Mouse (Mus musculus) lung, postnatal 0 days (tissue): ENCODE measurements at regions not wholly inside any gene's neighbourhood (a gene's known extent, or its start where the extent isn't known, plus 50 kb on each side); places are given as distances from the start of the nearest gene placed in this dataset.

ENCODE experiments used
- ATAC-seq: fragments of 200-750 bp; cut with Nextera tagmentation; 2 replicates; pipeline ENCODE4 v1.8.0; 2017; ENCODE audit warnings: moderate library complexity
- DNase-seq: peaks from one replicate; pipeline ENCODE4 v3.0.0-alpha.2; 2016; ENCODE audit warnings: low spot score
- H3K27ac ChIP-seq: fragments of 300-500 bp; sonication (generic); 2 replicates; pipeline ENCODE4 v1.5.1; 2014; ENCODE audit warnings: antibody characterized with exemption, mild to moderate bottlenecking, low read length, mixed read lengths
- H3K27me3 ChIP-seq: fragments of 300-500 bp; sonication (generic); replicated peaks from 2 replicates; pipeline ENCODE4 v1.6.1; 2014; ENCODE audit warnings: low read length, mixed read lengths; ENCODE audit not compliant: insufficient read depth
- H3K36me3 ChIP-seq: fragments of 300-500 bp; sonication (generic); 2 replicates; pipeline ENCODE4 v1.6.1; 2014; ENCODE audit warnings: low read length, mixed read lengths; ENCODE audit not compliant: insufficient read depth
- H3K4me1 ChIP-seq: fragments of 300-500 bp; sonication (generic); 2 replicates; pipeline ENCODE4 v1.6.1; 2014; ENCODE audit warnings: antibody characterized with exemption, low read depth, low read length, mixed read lengths; ENCODE audit not compliant: insufficient read depth
- H3K4me2 ChIP-seq: fragments of 300-500 bp; sonication (generic); replicated peaks from 2 replicates; pipeline ENCODE4 v1.6.1; 2014; ENCODE audit warnings: low read depth, mild to moderate bottlenecking, low read length, moderate library complexity, mixed read lengths
- H3K4me3 ChIP-seq: fragments of 300-500 bp; sonication (generic); 2 replicates; pipeline ENCODE4 v1.5.1; 2014; ENCODE audit warnings: low read depth, low read length
- H3K9ac ChIP-seq: fragments of 300-500 bp; sonication (generic); replicated peaks from 2 replicates; pipeline ENCODE4 v1.6.1; 2014; ENCODE audit warnings: low read depth, mild to moderate bottlenecking
- H3K9me3 ChIP-seq: fragments of 300-500 bp; sonication (generic); 2 replicates; pipeline ENCODE4 v1.6.1; 2016; ENCODE audit warnings: low read length, mixed read lengths
- CTCF ChIP-seq: IDR thresholded peaks from 2 replicates; pipeline ENCODE4 v1.5.1; 2016; ENCODE audit warnings: antibody characterized with exemption, mild to moderate bottlenecking
- EP300 ChIP-seq: IDR thresholded peaks from 2 replicates; pipeline ENCODE4 v1.6.1; 2016; ENCODE audit warnings: antibody characterized with exemption, mild to moderate bottlenecking, control low read depth
- WGBS: fragments of 180-500 bp; shearing (Covaris S2); extraction: QIAGEN DNeasy Blood & Tissue Kit; methylation state at CpG from one replicate; pipeline ENCODE4 v1.1.7; 2014; 5-methylcytosine and 5-hydroxymethylcytosine counted together

DNA sequence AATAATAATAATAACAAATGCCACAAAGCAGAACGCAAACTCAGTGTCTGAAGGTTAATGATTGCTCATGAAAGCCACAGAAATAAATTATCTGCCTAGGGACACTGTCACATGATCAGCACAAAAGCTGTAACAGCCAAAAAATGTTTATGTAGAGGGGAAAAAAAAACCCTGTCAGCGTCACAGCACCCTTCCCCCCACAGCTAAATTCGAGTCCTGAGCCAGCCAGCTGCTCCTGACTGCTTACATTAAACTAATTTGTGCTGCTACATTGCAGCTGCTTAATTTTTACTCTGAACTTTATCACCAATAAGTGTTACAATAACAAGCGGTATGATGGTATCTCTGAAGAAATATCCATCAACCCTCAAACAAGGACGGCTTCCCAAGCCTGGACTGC lies 91.2 kb upstream of the Cited2 start:
- Histone ChIP-seq H3K9me3 (no peaks in the 10 kb centered on the region), H3K4me3 (no peak overlapping the region), H3K27me3 (no peaks in the 10 kb centered on the region), H3K9ac (no peak overlapping the region), H3K36me3 (no peaks in the 10 kb centered on the region), H3K4me1 (no peaks in the 10 kb centered on the region), H3K27ac (no peak overlapping the region), H3K4me2 (no peak overlapping the region)
- peak; percentile 76 for DNase-seq
- 33% methylated on average over 5 of the region's 5 CpGs for WGBS
- ATAC-seq = peak; percentile 33; the same call in 1 of the 2 replicates
- TF ChIP-seq EP300 = no peak
- no peak for TF ChIP-seq CTCF

DNA sequence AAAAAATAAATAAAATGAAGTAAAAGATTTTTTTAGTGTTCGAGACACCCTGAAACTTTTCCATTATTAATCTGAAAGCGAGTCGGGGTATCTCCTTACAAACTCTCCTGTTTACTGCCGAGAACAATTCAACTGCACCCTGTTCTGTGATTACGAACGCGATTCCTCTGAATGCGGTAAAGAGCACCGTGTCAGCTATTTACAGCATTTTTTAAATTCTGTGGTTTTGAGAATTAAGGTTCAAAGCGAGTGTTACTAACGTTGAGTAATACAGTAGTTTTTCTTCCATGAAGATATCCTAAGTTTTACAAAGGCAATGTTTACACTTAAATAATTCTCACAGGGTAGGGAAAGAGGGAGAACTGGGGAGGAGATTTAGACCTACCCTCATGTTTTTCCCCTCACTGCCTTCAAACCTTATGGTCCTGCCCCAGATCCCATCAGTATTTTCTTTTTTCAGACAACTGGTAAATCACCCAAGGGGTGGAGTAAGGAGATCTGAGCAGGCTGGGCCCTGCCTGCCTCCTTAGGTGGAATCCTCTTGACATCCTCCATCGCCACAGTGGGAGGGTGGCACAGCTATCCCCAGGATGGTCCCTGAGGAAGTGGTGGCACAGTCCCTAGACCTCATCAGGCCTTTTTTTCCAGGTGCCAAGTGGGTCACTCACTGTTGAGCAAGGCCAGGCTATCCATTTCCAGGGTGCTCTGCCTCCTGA lies 89.9 kb upstream of the Cited2 start:
- H3K4me1 ChIP-seq = no peaks in the 10 kb centered on the region
- no peaks in the 10 kb centered on the region for H3K9me3 ChIP-seq
- no peaks in the 10 kb centered on the region for H3K36me3 ChIP-seq
- no peak for DNase-seq
- ATAC-seq = no peak
- H3K27me3 ChIP-seq = no peaks in the 10 kb centered on the region
- H3K27ac ChIP-seq = no peak overlapping the region
- no peak overlapping the region for H3K4me2 ChIP-seq
- no peak overlapping the region for H3K4me3 ChIP-seq
- H3K9ac ChIP-seq = no peak overlapping the region
- 64% methylated on average over 12 of the region's 12 CpGs for WGBS
- no peak for TF ChIP-seq EP300
- no peak for TF ChIP-seq CTCF

DNA sequence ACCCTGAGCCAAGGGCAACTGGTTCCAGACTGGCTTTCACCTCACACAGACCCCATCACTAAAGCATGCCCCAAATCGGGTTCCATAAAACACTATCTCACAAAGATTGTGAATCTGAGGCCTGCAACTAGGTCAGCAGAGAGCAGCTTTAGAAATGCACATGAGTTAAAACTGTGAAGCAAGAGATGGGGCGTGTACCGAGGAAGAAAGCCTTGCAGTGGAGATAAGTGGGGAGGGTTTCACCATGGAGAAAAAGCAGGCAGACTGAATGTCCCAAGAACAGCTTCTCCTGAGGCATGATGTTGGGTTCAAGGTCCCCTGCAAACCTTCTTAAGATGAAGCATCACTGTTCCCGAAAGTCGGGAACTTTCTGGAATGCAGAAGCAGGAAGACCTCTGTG lies 77.7 kb upstream of the Cited2 start:
- Histone ChIP-seq H3K9me3 (no peaks in the 10 kb centered on the region), H3K36me3 (no peaks in the 10 kb centered on the region), H3K27ac (no peak overlapping the region), H3K4me1 (peaks cover 4% of the 10 kb centered on the region; the same call in 1 of the 2 replicates), H3K9ac (no peak overlapping the region), H3K27me3 (no peaks in the 10 kb centered on the region), H3K4me2 (no peak overlapping the region), H3K4me3 (no peak overlapping the region)
- DNase-seq = no peak
- TF ChIP-seq EP300 = no peak
- TF ChIP-seq CTCF = no peak
- no peak for ATAC-seq
- 88% methylated on average over 5 of the region's 5 CpGs for WGBS

DNA sequence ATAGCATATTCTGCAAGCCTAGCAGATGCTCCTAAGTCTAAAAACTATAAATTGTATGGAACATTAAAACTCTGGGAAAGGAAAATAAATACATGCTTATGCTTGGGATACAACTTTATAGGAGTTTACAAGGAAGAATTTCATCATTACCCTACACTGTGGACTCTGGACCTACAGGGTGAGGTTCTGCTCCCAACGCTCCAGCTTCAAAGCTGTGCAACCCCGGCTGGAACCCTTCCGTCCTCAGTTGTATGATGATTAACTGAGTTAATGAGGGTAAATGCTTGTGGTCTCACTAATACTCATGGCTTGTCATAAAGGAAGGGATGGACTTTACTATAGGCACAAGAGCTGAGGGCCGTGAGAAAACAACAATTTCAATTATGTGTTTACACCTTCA lies 76.6 kb upstream of the Cited2 start:
- Histone ChIP-seq H3K9me3 (no peaks in the 10 kb centered on the region), H3K4me1 (peaks cover 4% of the 10 kb centered on the region; the same call in 1 of the 2 replicates), H3K36me3 (no peaks in the 10 kb centered on the region), H3K4me2 (no peak overlapping the region), H3K9ac (no peak overlapping the region), H3K4me3 (no peak overlapping the region), H3K27ac (no peak overlapping the region), H3K27me3 (no peaks in the 10 kb centered on the region)
- ATAC-seq = no peak
- TF ChIP-seq EP300 (no peak), CTCF (no peak)
- WGBS = 80% methylated on average over 4 of the region's 4 CpGs
- DNase-seq = no peak

- no peak for ATAC-seq
- no peak for TF ChIP-seq CTCF
- no peak for TF ChIP-seq EP300
- 52% methylated on average over 6 of the region's 6 CpGs for WGBS
These were observed 74.9 kb upstream of the Cited2 start for GRCm38 (mm10) chr10:17648077-17648476.

GRCm38 (mm10) chr10:17650997-17651750 lies 71.8 kb upstream of the Cited2 start:
- H3K27ac ChIP-seq = no peak overlapping the region
- no peak for TF ChIP-seq EP300
- no peak for TF ChIP-seq CTCF
- no peak overlapping the region for H3K9ac ChIP-seq
- H3K4me1 ChIP-seq = 0 out of 2 replicates have a peak, but pooled peaks cover 4% of the 10 kb centered on the region
- 66% methylated on average over 6 of the region's 6 CpGs for WGBS
- no peaks in the 10 kb centered on the region for H3K27me3 ChIP-seq
- no peaks in the 10 kb centered on the region for H3K36me3 ChIP-seq
- no peak overlapping the region for H3K4me2 ChIP-seq
- DNase-seq = no peak
- no peaks in the 10 kb centered on the region for H3K9me3 ChIP-seq
- H3K4me3 ChIP-seq = no peak overlapping the region
- ATAC-seq = no peak

More at GRCm38 (mm10) chr10:17648077-17648476, 74.9 kb upstream of the Cited2 start:
- no peak overlapping the region for H3K9ac ChIP-seq
- H3K4me3 ChIP-seq = no peak overlapping the region
- H3K27me3 ChIP-seq = no peaks in the 10 kb centered on the region
- H3K36me3 ChIP-seq = no peaks in the 10 kb centered on the region
- H3K4me1 ChIP-seq = no peaks in the 10 kb centered on the region
- no peak for DNase-seq
- H3K27ac ChIP-seq = no peak overlapping the region
- H3K9me3 ChIP-seq = no peaks in the 10 kb centered on the region
- no peak overlapping the region for H3K4me2 ChIP-seq
